Mouse (Mus musculus) layer of hippocampus, adult 9-11 months (tissue): ENCODE measurements at regions not wholly inside any gene's neighbourhood (a gene's known extent, or its start where the extent isn't known, plus 50 kb on each side); places are given as distances from the start of the nearest gene placed in this dataset.
A peak's percentile ranks its signal among the peaks of the same experiment; 100 is the strongest.

Source experiments
- DNase-seq: peaks from one replicate; pipeline ENCODE4 v3.0.0; 2022

- DNase-seq = no peak
Measured at GRCm38 (mm10) chr1:6059090-6059489, 1251.4 kb downstream of the Gm37988 start.

DNA sequence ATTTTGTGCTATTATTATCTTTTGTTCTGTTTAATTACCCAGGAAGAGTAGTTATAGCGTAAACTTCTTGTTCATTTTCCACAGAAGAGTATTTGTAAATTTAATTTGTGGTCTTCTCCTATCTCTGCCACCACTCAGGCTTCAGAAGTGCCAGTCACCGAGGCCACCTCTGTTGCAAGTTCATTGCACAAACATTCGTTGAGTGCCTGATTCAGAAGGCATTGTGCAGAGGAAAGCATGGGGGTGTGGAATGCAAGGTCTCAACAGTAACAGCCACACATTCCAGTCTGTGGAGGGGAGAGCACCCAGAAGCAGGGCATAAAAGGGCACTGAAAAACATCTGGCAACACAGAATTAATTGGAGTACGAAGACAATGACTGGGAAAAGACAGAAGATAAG, 1268.9 kb downstream of the Gm37988 start:
- no peak for DNase-seq

- no peak for DNase-seq
Measured at GRCm38 (mm10) chr1:6081876-6082275, 1274.2 kb downstream of the Gm37988 start.

DNA sequence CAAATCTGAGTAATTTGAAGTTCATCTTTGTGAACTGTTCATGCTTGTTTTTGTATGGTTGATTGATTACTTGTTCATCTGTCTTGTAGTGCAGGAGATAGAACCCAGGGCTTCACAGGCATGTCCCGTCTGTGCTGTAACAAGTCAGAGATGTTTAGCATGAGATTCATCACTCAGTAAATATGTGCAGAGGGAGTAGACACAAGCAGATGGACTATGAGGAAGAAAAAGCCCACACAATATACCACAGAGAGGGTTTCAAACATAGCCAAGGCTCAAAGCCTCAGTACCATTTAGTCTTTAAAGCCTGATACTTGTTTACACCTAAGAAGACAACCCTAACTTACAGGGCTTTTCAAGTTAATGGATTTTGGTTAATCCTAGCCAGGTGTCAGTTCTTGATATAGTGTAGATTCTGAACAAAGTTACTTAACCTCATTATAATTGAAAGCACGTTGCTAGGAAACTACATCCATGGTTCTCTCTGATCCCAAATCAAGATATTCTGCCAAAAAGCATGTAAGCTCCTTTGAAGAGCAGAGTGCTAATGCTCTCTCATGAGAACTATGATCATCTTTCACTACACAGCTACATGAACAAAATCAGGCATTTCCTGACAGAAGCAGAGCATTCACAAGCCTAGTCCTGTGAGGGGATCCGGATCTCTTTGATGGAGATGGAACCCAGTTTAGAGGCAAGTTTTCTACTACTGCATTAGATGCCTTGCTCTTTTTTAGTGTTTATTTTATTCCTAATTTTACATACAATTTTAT, 1286.7 kb downstream of the Gm37988 start:
- DNase-seq = no peak

- DNase-seq = no peak
Measured at GRCm38 (mm10) chr1:6117557-6117956, 1309.9 kb downstream of the Gm37988 start.

GRCm38 (mm10) chr1:6135066-6135465, 1327.4 kb downstream of the Gm37988 start:
- peak; percentile 3 for DNase-seq

DNA sequence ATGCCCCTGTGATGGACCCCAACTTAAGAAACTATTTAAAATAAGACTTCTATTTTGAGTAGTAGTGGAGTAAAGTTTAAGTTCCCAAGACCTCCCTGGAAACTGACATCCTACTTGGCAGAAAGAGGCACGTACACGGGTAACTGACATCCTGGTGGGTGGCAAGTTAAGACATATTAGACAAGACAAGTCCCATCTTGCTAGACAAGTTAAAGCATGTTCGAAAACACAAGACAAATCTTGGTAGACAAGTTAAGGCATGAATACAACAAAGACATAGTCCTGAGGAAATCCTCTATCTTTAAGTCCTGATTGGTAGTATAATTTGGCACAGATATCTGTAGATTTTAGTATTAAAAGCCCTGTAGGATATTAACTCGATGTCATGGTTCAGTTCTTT, 1332.6 kb downstream of the Gm37988 start:
- no peak for DNase-seq

DNA sequence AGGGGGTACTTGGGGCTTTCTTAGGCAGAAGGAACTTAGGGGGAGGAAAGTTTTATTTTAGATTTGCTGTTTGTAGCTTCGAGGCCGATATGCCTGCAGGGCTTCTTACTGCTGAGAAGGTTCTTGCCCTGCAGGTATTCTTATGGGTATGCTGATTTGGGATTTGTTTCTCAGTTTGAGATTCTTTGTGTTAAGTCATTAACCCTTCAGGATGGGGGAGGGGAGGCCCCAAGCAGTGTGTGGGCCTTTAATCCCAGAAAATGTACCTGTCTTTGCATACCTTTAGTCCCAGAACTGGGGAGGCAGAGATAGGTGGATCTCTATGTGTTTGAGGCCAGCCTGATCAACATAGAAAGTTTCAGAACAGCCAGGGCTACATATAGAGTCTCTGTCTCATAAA, 1335.1 kb downstream of the Gm37988 start:
- no peak for DNase-seq

- no peak for DNase-seq
Measured at GRCm38 (mm10) chr1:6143891-6144290, 1336.2 kb downstream of the Gm37988 start.

GRCm38 (mm10) chr1:6152436-6152835, 1344.7 kb downstream of the Gm37988 start:
- no peak for DNase-seq
